Mouse (Mus musculus) MEL (cell line): ENCODE data around the gene Psmb7. TPM values are rescaled to one million over a fixed set of nuclear protein-coding genes. Genes with fewer than 3 reads are reported as not detected.

Source experiments
- DNase-seq: peaks from one replicate; pipeline ENCODE4 v3.0.0; 2011; ENCODE audit warnings: low read depth, low spot score
- H3K27ac ChIP-seq: 2 replicates; pipeline ENCODE4 v1.5.1; 2012; ENCODE audit warnings: low read depth, mild to moderate bottlenecking, control low read depth, low read length, moderate library complexity; ENCODE audit not compliant: control insufficient read depth
- H3K27me3 ChIP-seq, 2 experiments: fragments of 150-350 bp in 1 of 2; sonication (generic) in 1 of 2; 2 replicates each; pipeline ENCODE4 v1.6.1; 2012; ENCODE audit warnings: low read length in 2 of 2, mild to moderate bottlenecking in 2 of 2, improper control_type of control experiment in 1 of 2, moderate library complexity in 1 of 2; ENCODE audit not compliant: insufficient read depth in 2 of 2, control insufficient read depth in 1 of 2
- H3K36me3 ChIP-seq, 2 experiments: 2 replicates each; pipeline ENCODE4 v1.6.1; 2012 to 2014; ENCODE audit warnings: low read length in 2 of 2, improper control_type of control experiment in 1 of 2, inconsistent platforms in 1 of 2, mild to moderate bottlenecking in 1 of 2; ENCODE audit not compliant: insufficient read depth in 2 of 2, control insufficient read depth in 1 of 2
- H3K4me1 ChIP-seq, 2 experiments: fragments of 150-350 bp in 1 of 2; sonication (generic) in 1 of 2; 2 replicates each; pipeline ENCODE4 v1.6.1; 2012; ENCODE audit warnings: low read length in 2 of 2, improper control_type of control experiment in 1 of 2, mild to moderate bottlenecking in 1 of 2; ENCODE audit not compliant: insufficient read depth in 2 of 2, control insufficient read depth in 1 of 2
- H3K4me3 ChIP-seq, 2 experiments: fragments of 150-350 bp in 1 of 2; sonication (generic) in 1 of 2; 2 replicates each; pipeline ENCODE4 v1.5.1; 2012; ENCODE audit warnings: low read depth in 2 of 2, low read length in 2 of 2, mild to moderate bottlenecking in 2 of 2, moderate library complexity in 2 of 2, control low read depth in 1 of 2, improper control_type of control experiment in 1 of 2; ENCODE audit not compliant: control insufficient read depth in 1 of 2, insufficient read depth in 1 of 2
- H3K79me2 ChIP-seq: 2 replicates; pipeline ENCODE4 v1.6.1; 2012; ENCODE audit warnings: mild to moderate bottlenecking, low read length, moderate library complexity; ENCODE audit not compliant: control insufficient read depth, poor library complexity, insufficient read depth
- H3K9ac ChIP-seq: 2 replicates; pipeline ENCODE4 v1.6.1; 2012; ENCODE audit warnings: low read depth, mild to moderate bottlenecking, control low read depth, low read length, moderate library complexity; ENCODE audit not compliant: control insufficient read depth, poor library complexity, severe bottlenecking
- H3K9me3 ChIP-seq: fragments of 150-350 bp; sonication (generic); replicated peaks from 2 replicates; pipeline ENCODE4 v1.6.1; 2012; ENCODE audit warnings: mild to moderate bottlenecking, low read length, improper control_type of control experiment, moderate library complexity; ENCODE audit not compliant: insufficient read depth
- BHLHE40 ChIP-seq: IDR thresholded peaks from 2 replicates; pipeline ENCODE4 v1.6.1; 2012; ENCODE audit warnings: low read depth, mild to moderate bottlenecking, inconsistent platforms, low read length, improper control_type of control experiment, borderline replicate concordance
- CHD1 ChIP-seq: IDR thresholded peaks from 2 replicates; pipeline ENCODE4 v1.6.1; 2012; ENCODE audit warnings: low read depth, mild to moderate bottlenecking, inconsistent platforms, low read length, improper control_type of control experiment
- CTCF ChIP-seq, 3 experiments: IDR thresholded peaks in 2 of 3; conservative IDR thresholded peaks in 1 of 3; 2 replicates each; pipeline ENCODE4 v1.5.1; 2011 to 2012; ENCODE audit warnings: low read length in 3 of 3, low read depth in 2 of 3, mild to moderate bottlenecking in 2 of 3, improper control_type of control experiment in 1 of 3, inconsistent platforms in 1 of 3, mixed read lengths in 1 of 3, moderate library complexity in 1 of 3; ENCODE audit not compliant: control insufficient read depth in 1 of 3, insufficient read depth in 1 of 3, poor library complexity in 1 of 3, severe bottlenecking in 1 of 3
- ELF1 ChIP-seq: IDR thresholded peaks from 2 replicates; pipeline ENCODE4 v1.6.1; 2014; ENCODE audit warnings: low read depth, mild to moderate bottlenecking, inconsistent platforms, low read length, improper control_type of control experiment, moderate library complexity
- EP300 ChIP-seq, 2 experiments: IDR thresholded peaks; 2 replicates each; pipeline ENCODE4 v1.6.1; 2011; ENCODE audit warnings: improper control_type of control experiment in 2 of 2, low read length in 2 of 2, low read depth in 1 of 2, mild to moderate bottlenecking in 1 of 2
- ETS1 ChIP-seq: IDR thresholded peaks from 2 replicates; pipeline ENCODE4 v1.6.1; 2012; ENCODE audit warnings: low read depth, mild to moderate bottlenecking, inconsistent platforms, low read length, improper control_type of control experiment, moderate library complexity
- GATA1 ChIP-seq: IDR thresholded peaks from 2 replicates; pipeline ENCODE4 v1.6.1; 2011; ENCODE audit warnings: low read depth, low read length, improper control_type of control experiment
- KAT2A ChIP-seq: conservative IDR thresholded peaks from 2 replicates; pipeline ENCODE4 v1.6.1; 2012; ENCODE audit warnings: low read depth, low read length, improper control_type of control experiment, inconsistent platforms
- MEF2A ChIP-seq: IDR thresholded peaks from 2 replicates; pipeline ENCODE4 v1.6.1; 2014; ENCODE audit warnings: low read depth, mild to moderate bottlenecking, inconsistent platforms, low read length, improper control_type of control experiment; ENCODE audit not compliant: poor library complexity, insufficient replicate concordance, severe bottlenecking; ENCODE audit errors: extremely low read depth
- MXI1 ChIP-seq: IDR thresholded peaks from 2 replicates; pipeline ENCODE4 v1.6.1; 2011; ENCODE audit warnings: mild to moderate bottlenecking, low read depth, low read length, improper control_type of control experiment
- MYB ChIP-seq: IDR thresholded peaks from 2 replicates; pipeline ENCODE4 v1.6.1; 2011; ENCODE audit warnings: mild to moderate bottlenecking, low read depth, low read length, improper control_type of control experiment
- NRF1 ChIP-seq: IDR thresholded peaks from 2 replicates; pipeline ENCODE4 v1.6.1; 2014; ENCODE audit warnings: low read depth, mild to moderate bottlenecking, inconsistent platforms, low read length, improper control_type of control experiment, moderate library complexity; ENCODE audit not compliant: poor library complexity, insufficient read depth, severe bottlenecking
- POLR2A ChIP-seq, 2 experiments: IDR thresholded peaks; 2 replicates each; pipeline ENCODE4 v1.6.1; 2011 to 2012; ENCODE audit warnings: low read length in 2 of 2, mild to moderate bottlenecking in 2 of 2, control low read depth in 1 of 2, improper control_type of control experiment in 1 of 2, low read depth in 1 of 2, moderate library complexity in 1 of 2; ENCODE audit not compliant: control insufficient read depth in 1 of 2, insufficient read depth in 1 of 2, poor library complexity in 1 of 2
- POLR2AphosphoS2 ChIP-seq: IDR thresholded peaks from 2 replicates; pipeline ENCODE4 v1.6.1; 2011; ENCODE audit warnings: low read length, improper control_type of control experiment
- POLR2AphosphoS5 ChIP-seq: IDR thresholded peaks from 2 replicates; pipeline ENCODE4 v1.6.1; 2012; ENCODE audit warnings: low read depth, borderline replicate concordance, mild to moderate bottlenecking, inconsistent platforms, low read length, moderate library complexity, mixed read lengths
- TAL1 ChIP-seq: IDR thresholded peaks from 2 replicates; pipeline ENCODE4 v1.6.1; 2012; ENCODE audit warnings: mild to moderate bottlenecking, inconsistent platforms, low read length, moderate library complexity, mixed read lengths
- TBP ChIP-seq: IDR thresholded peaks from 2 replicates; pipeline ENCODE4 v1.8.0; 2011; ENCODE audit warnings: low read depth, low read length, improper control_type of control experiment
- TCF12 ChIP-seq: IDR thresholded peaks from 2 replicates; pipeline ENCODE4 v1.6.1; 2014; ENCODE audit warnings: low read depth, mild to moderate bottlenecking, inconsistent platforms, low read length, improper control_type of control experiment, moderate library complexity
- USF1 ChIP-seq: IDR thresholded peaks from 2 replicates; pipeline ENCODE4 v1.6.1; 2014; ENCODE audit warnings: low read depth, mild to moderate bottlenecking, inconsistent platforms, low read length, improper control_type of control experiment, moderate library complexity
- USF2 ChIP-seq, 2 experiments: IDR thresholded peaks; 2 replicates each; pipeline ENCODE4 v1.6.1; 2011 to 2012; ENCODE audit warnings: improper control_type of control experiment in 2 of 2, low read length in 2 of 2, borderline replicate concordance in 1 of 2, inconsistent platforms in 1 of 2, low read depth in 1 of 2, mild to moderate bottlenecking in 1 of 2; ENCODE audit not compliant: insufficient read depth in 1 of 2
- ZNF384 ChIP-seq: IDR thresholded peaks from 2 replicates; pipeline ENCODE4 v1.6.1; 2012; ENCODE audit warnings: low read depth, mild to moderate bottlenecking, inconsistent platforms, low read length, improper control_type of control experiment
- polyA plus RNA-seq, 2 experiments: library from polyadenylated mRNA; stranded (reverse) in 1 of 2; unstranded in 1 of 2; fragments of >175 nt in 1 of 2; fragments of >200 nt in 1 of 2; gene quantifications; 2 replicates each; pipeline versions ENCODE4 v1.2.1 to v1.2.4; 2012; ENCODE audit warnings: low replicate concordance in 2 of 2, low read depth in 1 of 2; ENCODE audit not compliant: insufficient read length in 2 of 2, insufficient read depth in 1 of 2, missing spikeins in 1 of 2
- total RNA-seq: library from RNA; depleted of rRNA; stranded (reverse); fragments of 300-350 nt; gene quantifications from 2 replicates; pipeline ENCODE4 v1.2.3, GENCODE M21; 2012

Psmb7 gene
- total and polyA plus RNA-seq, 3 experiments, result 337 to 367 TPM; not detected in 1

GRCm38 (mm10) chr2:38607716-38608115, 36.2 kb downstream of the Psmb7 start:
- Histone ChIP-seq H3K27me3 (no peaks in the 10 kb centered on the region), H3K9me3 (no peaks in the 10 kb centered on the region), H3K36me3 (peaks cover 0 to 18% of the 10 kb centered on the region in 2 experiments; a peak in 2 of 4 replicates), H3K79me2 (no peaks in the 10 kb centered on the region), H3K27ac (no peak overlapping the region), H3K9ac (no peak overlapping the region), H3K4me3 (no peak overlapping the region), H3K4me1 (no peaks in the 10 kb centered on the region)
- DNase-seq, result no peak
- TF ChIP-seq POLR2A (IDR thresholded peaks at IDR 0.05; ENCODE audit: control insufficient read depth in 1 of 2, insufficient read depth in 1 of 2, low read depth in 1 of 2, low read length in 2 of 2, poor library complexity in 1 of 2) (no peak), TBP (no peak), EP300 (IDR thresholded peaks at IDR 0.05; ENCODE audit: low read depth in 1 of 2, low read length in 2 of 2) (no peak), ZNF384 (no peak), ETS1 (no peak), POLR2AphosphoS2 (no peak), TCF12 (no peak), USF1 (no peak), MXI1 (no peak), KAT2A (no peak), NRF1 (no peak), MYB (no peak), POLR2AphosphoS5 (no peak), TAL1 (no peak), USF2 (IDR thresholded peaks at IDR 0.05; ENCODE audit: borderline replicate concordance in 1 of 2, insufficient read depth in 1 of 2, low read depth in 1 of 2, low read length in 2 of 2) (no peak), CTCF (IDR thresholded peaks at IDR 0.05 in 2 of 3, conservative IDR thresholded peaks at IDR 0.05 in 1 of 3; ENCODE audit: control insufficient read depth in 1 of 3, insufficient read depth in 1 of 3, low read depth in 2 of 3, low read length in 3 of 3, poor library complexity in 1 of 3, severe bottlenecking in 1 of 3) (no peak), CHD1 (no peak), ELF1 (no peak), MEF2A (no peak)

GRCm38 (mm10) chr2:38600842-38601241, 43.0 kb downstream of the Psmb7 start:
- Histone ChIP-seq H3K9me3 (no peaks in the 10 kb centered on the region), H3K36me3 (peaks cover under 1 to 4% of the 10 kb centered on the region in 2 experiments), H3K9ac (no peak overlapping the region), H3K27me3 (no peaks in the 10 kb centered on the region), H3K4me1 (no peaks in the 10 kb centered on the region), H3K27ac (no peak overlapping the region), H3K79me2 (no peaks in the 10 kb centered on the region), H3K4me3 (no peak overlapping the region)
- TF ChIP-seq POLR2AphosphoS5, result no peak
- TF ChIP-seq GATA1, result 0 out of 2 replicates have a peak, but pooled peaks have one; percentile 21
- TF ChIP-seq EP300 (IDR thresholded peaks at IDR 0.05; ENCODE audit: low read depth in 1 of 2, low read length in 2 of 2), result 0 out of 4 replicates have a peak, but pooled peaks of 1 of the 2 experiments have one; percentile 9
- TF ChIP-seq BHLHE40, result no peak
- DNase-seq, result peak; percentile 28
